29 mouse cellular contexts compared by ENCODE assay signal in genomic region chr2:93425810-93426209, GRCm38 (mm10). TPM values are rescaled to one million over a fixed set of nuclear protein-coding genes. Genes with fewer than 3 reads are reported as not detected.
DNase-seq lines count a peak whose midpoint lies in the region; ATAC-seq and TF ChIP-seq lines count a peak whose summit lies in the region.
"Had no signal": no experiment of that assay in that cellular context is flagged by ENCODE, and none has a peak within 500 bp of the region (broad histone marks: within the 10 kb centered on the region; RNA-seq: fewer than 3 reads in every experiment).

No protein-coding gene starts in this region.

- H3K4me2 ChIP-seq in hindbrain, postnatal 0 days (ENCODE audit: low read depth, low read length), result no peak overlapping the region
- no peak overlapping the region for H3K4me2 ChIP-seq in hindbrain, embryonic 11.5 days (replicated peaks; ENCODE audit: low read depth, low read length)
- no peak overlapping the region for H3K4me2 ChIP-seq in lung, embryonic 16.5 days (ENCODE audit: low read depth, low read length)
- H3K4me2 ChIP-seq in limb, embryonic 15.5 days, result no peak overlapping the region
- H3K4me2 ChIP-seq: embryonic facial prominence, embryonic 13.5 days; heart, embryonic 13.5 days; hindbrain, embryonic 13.5 days; intestine, embryonic 15.5 days; liver, embryonic 11.5 days; midbrain, embryonic 13.5 days; neural tube, embryonic 12.5 days had no signal

- TF ChIP-seq POLR2A in cortical plate, adult 2 months (IDR thresholded peaks at IDR 0.05; ENCODE audit: extremely low read depth, insufficient read depth, low read length), result no peak

- H3K4me3 ChIP-seq in hindbrain, postnatal 0 days (ENCODE audit: low read length), result no peak overlapping the region
- H3K4me3 ChIP-seq in hindbrain, embryonic 11.5 days (ENCODE audit: low read depth, low read length), result no peak overlapping the region
- H3K4me3 ChIP-seq in lung, embryonic 16.5 days (ENCODE audit: low read length), result no peak overlapping the region
- no peak overlapping the region for H3K4me3 ChIP-seq in cortical plate, adult 2 months (ENCODE audit: insufficient read depth, low read length)
- H3K4me3 ChIP-seq in limb, embryonic 15.5 days, result no peak overlapping the region
- H3K4me3 ChIP-seq: embryonic facial prominence, embryonic 13.5 days; heart, embryonic 13.5 days; hindbrain, embryonic 13.5 days; intestine, embryonic 15.5 days; megakaryocyte, embryonic 14.5 days; midbrain, embryonic 13.5 days; neural tube, embryonic 12.5 days had no signal

- WGBS in hindbrain, postnatal 0 days, result 50% methylated on average over 4 of the region's 4 CpGs
- 43% methylated on average over 4 of the region's 4 CpGs for WGBS in hindbrain, embryonic 11.5 days
- 53% methylated on average over 4 of the region's 4 CpGs for WGBS in lung, embryonic 16.5 days
- WGBS in limb, embryonic 15.5 days, result 46% methylated on average over 4 of the region's 4 CpGs

- no peak overlapping the region for H3K27ac ChIP-seq in hindbrain, postnatal 0 days
- H3K27ac ChIP-seq in hindbrain, embryonic 11.5 days (ENCODE audit: low read depth, low read length), result no peak overlapping the region
- H3K27ac ChIP-seq in lung, embryonic 16.5 days (ENCODE audit: low read length), result no peak overlapping the region
- H3K27ac ChIP-seq in cortical plate, adult 2 months (ENCODE audit: insufficient read depth, low read length), result peak overlapping the region; percentile 22; the same call in 1 of the 2 replicates
- H3K27ac ChIP-seq in limb, embryonic 15.5 days, result 0 out of 2 replicates have a peak overlapping the region, but pooled peaks have one; percentile 17
- H3K27ac ChIP-seq: heart, embryonic 13.5 days; hindbrain, embryonic 13.5 days; intestine, embryonic 15.5 days; midbrain, embryonic 13.5 days; neural tube, embryonic 12.5 days had no signal

- TF ChIP-seq CTCF in hindbrain, postnatal 0 days (IDR thresholded peaks at IDR 0.05; ENCODE audit: low read depth), result no peak
- no peak for TF ChIP-seq CTCF in cortical plate, adult 2 months (IDR thresholded peaks at IDR 0.05; ENCODE audit: extremely low read depth, insufficient read depth, low read length)

- no peaks in the 10 kb centered on the region for H3K27me3 ChIP-seq in hindbrain, postnatal 0 days (ENCODE audit: insufficient read depth, low read length)
- H3K27me3 ChIP-seq in hindbrain, embryonic 11.5 days (ENCODE audit: control insufficient read depth, insufficient read depth, low read length), result no peaks in the 10 kb centered on the region
- no peaks in the 10 kb centered on the region for H3K27me3 ChIP-seq in lung, embryonic 16.5 days (ENCODE audit: control insufficient read depth, insufficient read depth, low read depth, low read length)
- H3K27me3 ChIP-seq in limb, embryonic 15.5 days, result no peaks in the 10 kb centered on the region
- H3K27me3 ChIP-seq: embryonic facial prominence, embryonic 13.5 days; intestine, embryonic 15.5 days; neural tube, embryonic 12.5 days had no signal

- H3K4me1 ChIP-seq in hindbrain, postnatal 0 days (ENCODE audit: insufficient read depth, low read length), result no peaks in the 10 kb centered on the region
- H3K4me1 ChIP-seq in hindbrain, embryonic 11.5 days (replicated peaks; ENCODE audit: control insufficient read depth, insufficient read depth, low read length), result no peaks in the 10 kb centered on the region; the same call in 1 of the 2 replicates
- H3K4me1 ChIP-seq in lung, embryonic 16.5 days (replicated peaks; ENCODE audit: control insufficient read depth, insufficient read depth, low read length), result peaks cover 4% of the 10 kb centered on the region; the same call in 1 of the 2 replicates
- H3K4me1 ChIP-seq in cortical plate, adult 2 months (ENCODE audit: control insufficient read depth, insufficient read depth, low read length), result no peaks in the 10 kb centered on the region
- H3K4me1 ChIP-seq in limb, embryonic 15.5 days, result peaks cover 20% of the 10 kb centered on the region
- H3K4me1 ChIP-seq: heart, embryonic 13.5 days had no signal

- no peak overlapping the region for H3K9ac ChIP-seq in hindbrain, postnatal 0 days (replicated peaks; ENCODE audit: low read length)
- no peak overlapping the region for H3K9ac ChIP-seq in hindbrain, embryonic 11.5 days (ENCODE audit: low read depth, low read length)
- no peak overlapping the region for H3K9ac ChIP-seq in lung, embryonic 16.5 days (ENCODE audit: low read length)
- no peak overlapping the region for H3K9ac ChIP-seq in limb, embryonic 15.5 days
- H3K9ac ChIP-seq: embryonic facial prominence, embryonic 13.5 days; heart, embryonic 13.5 days; hindbrain, embryonic 13.5 days; intestine, embryonic 15.5 days; liver, postnatal 0 days; midbrain, embryonic 13.5 days; neural tube, embryonic 12.5 days had no signal

- DNase-seq in hindbrain, postnatal 0 days (ENCODE audit: low spot score), result no peak
- no peak for DNase-seq in hindbrain, embryonic 11.5 days (ENCODE audit: low spot score)
- no peak for DNase-seq in lung, adult 18-20 months
- DNase-seq in right cerebral cortex, postnatal 4 days, result no peak
- DNase-seq: adrenal gland, adult 8-10 months; B cell, adult 2 months; cerebellum, adult 18-20 months; cerebellum, postnatal 14 days; gastrocnemius, postnatal 14 days; heart, adult 18-20 months; heart, postnatal 14 days; kidney, adult 8-10 months; kidney, postnatal 10 days; liver, postnatal 0 days; lung, postnatal 36 days; thymus, postnatal 25 days had no signal

- ATAC-seq in hindbrain, postnatal 0 days, result 0 out of 2 replicates have a peak, but pooled peaks have one; percentile 25
- ATAC-seq in hindbrain, embryonic 11.5 days (ENCODE audit: low FRiP score), result no peak
- ATAC-seq in lung, embryonic 16.5 days (ENCODE audit: low read depth), result 0 out of 2 replicates have a peak, but pooled peaks have one; percentile 11
- ATAC-seq in limb, embryonic 15.5 days (ENCODE audit: insufficient number of reproducible peaks, low FRiP score, low TSS enrichment, low read depth), result peak; percentile 20; the same call in 1 of the 2 replicates
- ATAC-seq: activated CD4-positive, CD25-positive, alpha-beta regulatory T cell, adult 4 months; forebrain, embryonic 14.5 days; intestine, embryonic 15.5 days; liver, postnatal 0 days; midbrain, embryonic 13.5 days had no signal

- no peaks in the 10 kb centered on the region for H3K9me3 ChIP-seq in hindbrain, postnatal 0 days (ENCODE audit: low read length)
- H3K9me3 ChIP-seq in hindbrain, embryonic 11.5 days (ENCODE audit: control insufficient read depth, low read length), result no peaks in the 10 kb centered on the region
- no peaks in the 10 kb centered on the region for H3K9me3 ChIP-seq in lung, embryonic 16.5 days (ENCODE audit: control insufficient read depth, low read length)
- H3K9me3 ChIP-seq in limb, embryonic 15.5 days, result no peaks in the 10 kb centered on the region
- H3K9me3 ChIP-seq: embryonic facial prominence, embryonic 13.5 days; heart, embryonic 13.5 days; hindbrain, embryonic 13.5 days; intestine, embryonic 15.5 days; megakaryocyte, embryonic 14.5 days; midbrain, embryonic 13.5 days; neural tube, embryonic 12.5 days had no signal

- H3K36me3 ChIP-seq in hindbrain, postnatal 0 days (ENCODE audit: insufficient read depth, low read length), result no peaks in the 10 kb centered on the region
- no peaks in the 10 kb centered on the region for H3K36me3 ChIP-seq in hindbrain, embryonic 11.5 days (ENCODE audit: control insufficient read depth, insufficient read depth, low read length)
- no peaks in the 10 kb centered on the region for H3K36me3 ChIP-seq in lung, embryonic 16.5 days (ENCODE audit: control insufficient read depth, insufficient read depth, low read length)
- H3K36me3 ChIP-seq in limb, embryonic 15.5 days, result no peaks in the 10 kb centered on the region
- H3K36me3 ChIP-seq: heart, embryonic 13.5 days; hindbrain, embryonic 13.5 days; intestine, embryonic 15.5 days; midbrain, embryonic 13.5 days; neural tube, embryonic 12.5 days had no signal

RNA-seq across cellular contexts. Expression of gene Cd82, which starts 37.1 kb away (rescaled TPM):
- total RNA-seq in hindbrain, postnatal 0 days (2014; rRNA removed), result 12.4 and 14.2 TPM in 2 replicates
- polyA plus RNA-seq in hindbrain, postnatal 0 days (2015; fragmentation: Nextera tagmentation; extraction: Ambion mirVana), result 21.8 and 25.1 TPM in 2 replicates
- 6.2 and 6.3 TPM in 2 replicates for polyA plus RNA-seq in hindbrain, embryonic 11.5 days (2014; fragmentation: Nextera tagmentation; extraction: Ambion mirVana)
- polyA plus RNA-seq in lung, embryonic 16.5 days (2015; fragmentation: Nextera tagmentation; extraction: Ambion mirVana), result 63.6 and 81.5 TPM in 2 replicates
- 35.2 and 45.3 TPM in 2 replicates for polyA plus RNA-seq in cortical plate, adult 2 months (2012; rRNA removed)
- polyA plus RNA-seq in limb, embryonic 15.5 days (2015; fragmentation: Nextera tagmentation; extraction: Ambion mirVana), result 51.4 and 63.0 TPM in 2 replicates

Comparison
In these comparisons a context has a peak if more than half of its experiments do, and no peak if none do; other contexts are left out.
1. H3K27ac ChIP-seq: peak in cortical plate, adult 2 months (single experiment) and limb, embryonic 15.5 days (single experiment); none in hindbrain, postnatal 0 days (single experiment), hindbrain, embryonic 11.5 days (single experiment) and lung, embryonic 16.5 days (single experiment).